In the genomic region with DNA sequence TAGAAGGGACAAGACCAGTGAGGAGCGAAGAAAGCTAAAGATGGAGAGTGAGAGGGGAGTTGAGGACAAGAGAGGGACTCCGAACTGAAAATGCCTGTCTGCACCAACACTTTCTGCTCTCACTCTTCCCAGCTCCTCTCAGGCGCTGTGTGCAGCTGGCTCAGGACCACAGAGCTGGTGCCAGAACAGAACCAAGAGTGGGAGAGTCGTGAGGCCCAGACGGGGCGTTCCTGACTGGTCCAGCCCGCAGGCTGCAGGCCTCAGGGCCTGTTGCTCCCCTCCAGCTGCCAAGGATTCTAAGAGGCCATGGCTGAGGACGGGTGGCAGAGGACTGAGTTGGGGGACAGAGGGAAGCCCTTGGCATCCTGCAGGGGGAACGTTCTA, we compare ENCODE assay signal across 10 mouse cellular contexts.
DNase-seq lines count a peak whose midpoint lies in the region; ATAC-seq lines count a peak whose summit lies in the region.
"Had no signal": no experiment of that assay in that cellular context is flagged by ENCODE, and none has a peak within 500 bp of the region (broad histone marks: within the 10 kb centered on the region; RNA-seq: fewer than 3 reads in every experiment).

No protein-coding gene starts in this region.

- 60% methylated on average over 9 of the region's 9 CpGs for WGBS in kidney, embryonic 15.5 days
- 51% methylated on average over 9 of the region's 9 CpGs for WGBS in embryonic facial prominence, embryonic 15.5 days
- 68% methylated on average over 9 of the region's 9 CpGs for WGBS in intestine, embryonic 14.5 days

- H3K4me3 ChIP-seq in kidney, embryonic 15.5 days (replicated peaks) = no peak overlapping the region
- no peak overlapping the region for H3K4me3 ChIP-seq in embryonic facial prominence, embryonic 15.5 days (replicated peaks)
- no peak overlapping the region for H3K4me3 ChIP-seq in intestine, embryonic 14.5 days (ENCODE audit: low read depth, low read length)
- H3K4me3 ChIP-seq: myocyte had no signal

- 0 out of 2 replicates have a peak overlapping the region, but pooled peaks have one; percentile 1 for H3K4me2 ChIP-seq in kidney, embryonic 15.5 days
- H3K4me2 ChIP-seq in embryonic facial prominence, embryonic 15.5 days (replicated peaks) = no peak overlapping the region
- H3K4me2 ChIP-seq in intestine, embryonic 14.5 days (ENCODE audit: low read length) = no peak overlapping the region

- H3K9me3 ChIP-seq in kidney, embryonic 15.5 days (replicated peaks) = no peaks in the 10 kb centered on the region
- no peaks in the 10 kb centered on the region for H3K9me3 ChIP-seq in embryonic facial prominence, embryonic 15.5 days (replicated peaks)
- H3K9me3 ChIP-seq in intestine, embryonic 14.5 days (ENCODE audit: control insufficient read depth, low read length) = no peaks in the 10 kb centered on the region
- H3K9me3 ChIP-seq: G1E had no signal

- no peaks in the 10 kb centered on the region for H3K36me3 ChIP-seq in kidney, embryonic 15.5 days
- H3K36me3 ChIP-seq in embryonic facial prominence, embryonic 15.5 days = no peaks in the 10 kb centered on the region
- no peaks in the 10 kb centered on the region for H3K36me3 ChIP-seq in intestine, embryonic 14.5 days (ENCODE audit: control insufficient read depth, insufficient read depth, low read length)
- H3K36me3 ChIP-seq: G1E had no signal

- peak overlapping the region; percentile 61 for H3K27ac ChIP-seq in kidney, embryonic 15.5 days
- H3K27ac ChIP-seq in embryonic facial prominence, embryonic 15.5 days (replicated peaks) = peak overlapping the region; percentile 72
- peak overlapping the region; percentile 51; the same call in 1 of the 2 replicates for H3K27ac ChIP-seq in intestine, embryonic 14.5 days (ENCODE audit: low read depth)

- no peak overlapping the region for H3K9ac ChIP-seq in kidney, embryonic 15.5 days
- H3K9ac ChIP-seq in embryonic facial prominence, embryonic 15.5 days = no peak overlapping the region
- H3K9ac ChIP-seq in intestine, embryonic 14.5 days (ENCODE audit: low read length) = no peak overlapping the region

- H3K4me1 ChIP-seq in kidney, embryonic 15.5 days = peaks cover 11% of the 10 kb centered on the region
- peaks cover 16% of the 10 kb centered on the region for H3K4me1 ChIP-seq in embryonic facial prominence, embryonic 15.5 days
- H3K4me1 ChIP-seq in intestine, embryonic 14.5 days (replicated peaks; ENCODE audit: control insufficient read depth, insufficient read depth, low read length) = peaks cover 11% of the 10 kb centered on the region

- H3K27me3 ChIP-seq in kidney, embryonic 15.5 days = no peaks in the 10 kb centered on the region
- no peaks in the 10 kb centered on the region for H3K27me3 ChIP-seq in embryonic facial prominence, embryonic 15.5 days
- H3K27me3 ChIP-seq in intestine, embryonic 14.5 days (replicated peaks; ENCODE audit: control insufficient read depth, insufficient read depth, low read length) = no peaks in the 10 kb centered on the region

- peak; percentile 50 for ATAC-seq in kidney, embryonic 15.5 days (replicated peaks; ENCODE audit: low FRiP score)
- ATAC-seq in embryonic facial prominence, embryonic 15.5 days (ENCODE audit: insufficient number of reproducible peaks, low FRiP score, low TSS enrichment, low read depth) = peak; percentile 76; the same call in 1 of the 2 replicates
- ATAC-seq in intestine, embryonic 14.5 days (replicated peaks; ENCODE audit: low FRiP score, low TSS enrichment, low read depth) = no peak

- DNase-seq in kidney, adult 9 months = no peak
- no peak for DNase-seq in intestine, embryonic 14.5 days (ENCODE audit: low spot score)
- DNase-seq in ovary, postnatal 14 days (ENCODE audit: low spot score) = peak; percentile 49
- no peak for DNase-seq in cerebellum, adult 11 months
- no peak for DNase-seq in layer of hippocampus, postnatal 36 days
- DNase-seq in c-Kit-positive CD71-positive TER-119-positive erythroid progenitor cells, embryonic 14.5 days (ENCODE audit: low spot score) = no peak
